Mouse (Mus musculus) liver, embryonic 14.5 days (tissue): Measurements from ENCODE around the gene S1pr1. TPM values are rescaled to one million over a fixed set of nuclear protein-coding genes. Genes with fewer than 3 reads are reported as not detected.

ENCODE experiments used
- ATAC-seq: fragments of 200-750 bp; cut with Nextera tagmentation; 2 replicates; pipeline ENCODE4 v1.8.0; 2017; ENCODE audit warnings: moderate number of reproducible peaks, mild to moderate bottlenecking, moderate library complexity; ENCODE audit not compliant: insufficient read depth
- DNase-seq, 3 experiments: peaks; one replicate each; pipeline ENCODE4 v3.0.0-alpha.2; 2012 to 2013; ENCODE audit warnings: low read depth in 3 of 3, low spot score in 3 of 3
- H3K27ac ChIP-seq: fragments of 300-500 bp; sonication (generic); 2 replicates; pipeline ENCODE4 v1.5.1; 2014; ENCODE audit warnings: moderate library complexity, mild to moderate bottlenecking, control low read depth, inconsistent platforms
- H3K27me3 ChIP-seq: fragments of 300-500 bp; sonication (generic); 2 replicates; pipeline ENCODE4 v1.6.1; 2014; ENCODE audit warnings: mild to moderate bottlenecking, low read length, moderate library complexity; ENCODE audit not compliant: control insufficient read depth, insufficient read depth
- H3K36me3 ChIP-seq: fragments of 300-500 bp; sonication (generic); replicated peaks from 2 replicates; pipeline ENCODE4 v1.6.1; 2014; ENCODE audit warnings: low read depth; ENCODE audit not compliant: control insufficient read depth, insufficient read depth
- H3K4me1 ChIP-seq, 2 experiments: fragments of 200-500 bp in 1 of 2; fragments of 300-500 bp in 1 of 2; sonication (generic) in 1 of 2; replicated peaks; 2 replicates each; pipeline ENCODE4 v1.6.1; 2012 to 2014; ENCODE audit warnings: antibody characterized with exemption in 1 of 2, inconsistent platforms in 1 of 2, low read length in 1 of 2; ENCODE audit not compliant: control insufficient read depth in 2 of 2, insufficient read depth in 2 of 2
- H3K4me2 ChIP-seq: fragments of 300-500 bp; sonication (generic); 2 replicates; pipeline ENCODE4 v1.6.1; 2014; ENCODE audit warnings: low read depth, mild to moderate bottlenecking, control low read depth, moderate library complexity
- H3K4me3 ChIP-seq, 2 experiments: fragments of 200-500 bp in 1 of 2; fragments of 300-500 bp in 1 of 2; sonication (generic) in 1 of 2; 2 replicates each; pipeline ENCODE4 v1.5.1; 2012 to 2014; ENCODE audit warnings: low read depth in 2 of 2, low read length in 2 of 2, mild to moderate bottlenecking in 2 of 2, control low read depth in 1 of 2, inconsistent platforms in 1 of 2, moderate library complexity in 1 of 2; ENCODE audit not compliant: insufficient read depth in 1 of 2
- H3K9ac ChIP-seq: fragments of 300-500 bp; sonication (generic); replicated peaks from 2 replicates; pipeline ENCODE4 v1.6.1; 2014; ENCODE audit warnings: mild to moderate bottlenecking, control low read depth, moderate library complexity
- H3K9me3 ChIP-seq: fragments of 300-500 bp; sonication (generic); 2 replicates; pipeline ENCODE4 v1.6.1; 2016; ENCODE audit warnings: low read length, mixed read lengths; ENCODE audit not compliant: control insufficient read depth
- CTCF ChIP-seq: IDR thresholded peaks from 2 replicates; pipeline ENCODE4 v1.5.1; 2016; ENCODE audit warnings: antibody characterized with exemption, low read depth, control low read depth
- EP300 ChIP-seq: IDR thresholded peaks from 2 replicates; pipeline ENCODE4 v1.6.1; 2016; ENCODE audit warnings: antibody characterized with exemption, low read depth
- WGBS: fragments of 180-500 bp; shearing (Covaris S2); extraction: QIAGEN DNeasy Blood & Tissue Kit; methylation state at CpG from one replicate; pipeline ENCODE4 v1.1.7; 2014; ENCODE audit not compliant: insufficient replicate concordance; 5-methylcytosine and 5-hydroxymethylcytosine counted together
- polyA plus RNA-seq, 2 experiments: library from polyadenylated mRNA; depleted of rRNA in 1 of 2; stranded (reverse) in 1 of 2; unstranded in 1 of 2; fragments of >200 nt; fragmentation: Nextera tagmentation in 1 of 2; extraction: Ambion mirVana in 1 of 2; gene quantifications; 2 replicates each; pipeline versions ENCODE4 v1.2.1 to v1.2.3; 2012 to 2014

S1pr1 gene
- polyA plus RNA-seq, 2 experiments = 5.6 to 5.9 TPM

DNA sequence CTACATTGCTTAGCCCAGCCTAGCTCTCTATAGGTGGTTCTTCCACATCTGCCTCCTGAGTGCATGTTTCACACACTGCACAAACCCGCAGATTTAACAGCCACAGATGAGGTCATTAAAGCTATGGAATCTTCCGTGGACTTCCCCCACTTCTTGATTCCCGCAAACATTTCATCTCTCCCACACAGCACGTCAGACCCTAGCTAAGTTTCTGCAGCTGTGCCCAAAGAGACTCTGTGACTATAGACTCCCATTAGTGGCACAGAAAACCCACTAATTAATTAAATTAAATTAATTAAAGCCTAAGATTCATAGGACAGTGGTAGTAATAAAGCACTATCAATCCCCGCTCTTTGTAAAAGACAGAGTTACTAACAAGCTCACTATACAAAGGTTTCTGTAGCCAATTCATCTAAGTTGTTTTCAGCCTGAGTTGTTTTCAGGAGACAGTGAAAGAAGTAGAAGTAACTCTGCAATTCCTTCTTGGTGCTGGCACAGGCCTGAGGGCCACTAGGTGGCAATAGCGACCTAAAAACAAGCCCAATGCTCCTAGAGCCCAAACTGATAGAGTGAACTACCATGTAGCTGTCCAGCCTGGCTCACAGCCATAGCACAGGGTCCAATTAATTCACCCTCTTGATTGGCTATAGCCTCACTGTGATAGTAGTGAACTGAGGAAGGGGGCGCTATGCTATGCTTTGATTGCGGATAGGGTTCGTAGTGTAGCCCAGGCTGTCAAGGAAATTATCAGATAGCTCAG lies 54.0 kb downstream of the S1pr1 start:
- TF ChIP-seq EP300 (no peak), CTCF (peak; percentile 81)
- H3K36me3 ChIP-seq = no peaks in the 10 kb centered on the region
- no peaks in the 10 kb centered on the region for H3K4me1 ChIP-seq
- 38% methylated on average over 9 of the region's 9 CpGs for WGBS
- no peaks in the 10 kb centered on the region for H3K27me3 ChIP-seq
- H3K4me2 ChIP-seq = no peak overlapping the region
- no peak overlapping the region for H3K9ac ChIP-seq
- H3K27ac ChIP-seq = no peak overlapping the region
- peak; percentile 56 for ATAC-seq
- H3K9me3 ChIP-seq = no peaks in the 10 kb centered on the region
- DNase-seq = no peak
- no peak overlapping the region for H3K4me3 ChIP-seq

Other genes starting within 250 kb of the S1pr1 start
- 6.4 and 10.2 TPM in 2 replicates for gene Dph5, start 172.8 kb upstream of the S1pr1 start, polyA plus RNA-seq (2012; rRNA removed)
- gene Dph5, start 172.8 kb upstream of the S1pr1 start, polyA plus RNA-seq (2014; fragmentation: Nextera tagmentation; extraction: Ambion mirVana) = 15.0 and 16.2 TPM in 2 replicates